Mouse (Mus musculus) spleen, adult 12 weeks (tissue): ENCODE results near the gene Gm5622.
"Not testable (repeated sequence)": the region's sequence is repeated elsewhere in the genome, so short reads cannot be mapped to it uniquely, and the experiment has no call there.

Experiments
- DNase-seq: peaks from one replicate; pipeline ENCODE4 v3.0.0; 2022; ENCODE audit warnings: low spot score

The Gm5622 gene

GRCm38 (mm10) chr14:51552490-51552889, at the start of gene Gm5622:
Gene Gm5622 (plus strand): TSS chr14:51552790.
- no peak for DNase-seq

DNA sequence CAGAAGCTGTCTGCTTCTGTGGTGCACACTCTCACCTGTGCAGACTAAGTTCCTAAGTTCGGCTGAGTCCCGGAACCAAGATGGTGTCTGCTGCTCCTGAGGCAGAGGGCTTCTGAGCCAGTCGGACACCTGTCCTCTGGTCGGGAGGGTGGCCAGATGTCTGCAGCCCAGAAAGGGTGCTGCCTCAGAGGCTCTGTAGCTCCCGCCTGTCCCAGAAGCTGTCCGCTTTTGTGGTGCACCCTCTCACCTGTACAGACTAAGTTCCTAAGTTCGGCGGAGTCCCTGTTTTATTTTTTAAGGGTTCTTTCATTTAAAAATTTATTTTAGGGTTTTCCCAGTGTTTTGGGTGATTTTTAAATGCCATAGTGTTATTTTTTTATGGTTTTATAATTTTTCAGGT, 45.2 kb upstream of the Gm5622 start:
- DNase-seq = no peak

- not testable (repeated sequence) for DNase-seq
These were observed 21.4 kb downstream of the Gm5622 start, which contains the start of gene Gm17175 for GRCm38 (mm10) chr14:51573963-51574362. Gene Gm17175 (minus strand): TSS chr14:51574063.

DNA sequence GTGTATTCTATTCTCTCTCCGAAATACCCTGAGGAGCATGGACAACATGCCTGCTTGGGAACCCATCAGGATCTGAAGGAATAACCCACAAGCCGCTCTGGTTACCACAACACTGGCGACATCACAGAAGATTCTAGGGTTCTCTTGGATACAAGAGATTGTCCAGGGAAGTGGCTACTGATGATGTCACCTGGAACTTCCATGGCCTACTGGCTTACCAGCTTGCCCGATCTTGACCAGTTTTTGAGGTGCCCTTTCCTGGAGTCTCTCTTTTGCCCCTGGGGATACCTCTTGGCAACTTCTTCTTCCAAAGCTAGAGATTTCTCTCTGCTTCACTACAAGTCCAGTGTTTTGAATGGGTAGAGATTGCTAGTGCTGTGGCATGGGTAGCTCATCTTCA, 39.4 kb downstream of the Gm5622 start, which contains the start of gene Gm17174:
TSS of gene Gm17174 (minus strand) at position 101 of the 400 bp plus-strand sequence.
- not testable (repeated sequence) for DNase-seq

- DNase-seq = no peak
These were observed 58.6 kb downstream of the Gm5622 start, which contains the start of gene Gm17078 for GRCm38 (mm10) chr14:51611210-51611609. Gene Gm17078 (minus strand): TSS chr14:51611310.

GRCm38 (mm10) chr14:51632426-51632825, 79.8 kb downstream of the Gm5622 start:
- not testable (repeated sequence) for DNase-seq

GRCm38 (mm10) chr14:51635566-51635965, 83.0 kb downstream of the Gm5622 start, which contains the start of gene Gm4181:
Gene Gm4181 (minus strand): TSS chr14:51635666.
- not testable (repeated sequence) for DNase-seq

- no peak for DNase-seq
These were observed 124.7 kb downstream of the Gm5622 start for GRCm38 (mm10) chr14:51677269-51677668.

DNA sequence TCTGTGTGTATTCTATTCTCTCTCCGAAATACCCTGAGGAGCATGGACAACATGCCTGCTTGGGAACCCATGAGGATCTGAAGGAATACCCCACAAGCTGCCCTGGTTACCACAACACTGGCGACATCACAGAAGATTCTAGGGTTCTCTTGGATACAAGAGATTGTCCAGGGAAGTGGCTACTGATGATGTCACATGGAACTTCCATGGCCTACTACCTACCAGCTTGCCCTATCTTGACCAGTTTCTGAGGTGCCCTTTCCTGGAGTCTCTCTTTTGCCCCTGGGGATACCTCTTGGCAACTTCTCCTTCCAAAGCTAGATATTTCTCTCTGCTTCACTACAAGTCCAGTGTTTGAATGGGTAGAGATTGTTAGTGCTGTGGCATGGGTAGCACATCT, 142.8 kb downstream of the Gm5622 start, which contains the start of gene Gm17079:
TSS of gene Gm17079 (minus strand) at position 101 of the 400 bp plus-strand sequence.
- not testable (repeated sequence) for DNase-seq
